Mouse (Mus musculus) forebrain, postnatal 0 days (tissue): Measurements from ENCODE around the gene Fyco1. TPM values are rescaled to one million over a fixed set of nuclear protein-coding genes. Genes with fewer than 3 reads are reported as not detected.

Source experiments
- ATAC-seq: fragments of 200-750 bp; cut with Nextera tagmentation; 2 replicates; pipeline ENCODE4 v1.8.0; 2017; ENCODE audit warnings: mild to moderate bottlenecking, moderate library complexity
- DNase-seq: peaks from one replicate; pipeline ENCODE4 v3.0.0-alpha.2; 2015
- H3K27ac ChIP-seq: fragments of 300-500 bp; sonication (generic); 2 replicates; pipeline ENCODE4 v1.5.1; 2014; ENCODE audit warnings: low read depth, mild to moderate bottlenecking, antibody characterized with exemption, low read length, moderate library complexity, mixed read lengths
- H3K27me3 ChIP-seq: fragments of 300-500 bp; sonication (generic); 2 replicates; pipeline ENCODE4 v1.6.1; 2014; ENCODE audit warnings: mild to moderate bottlenecking, low read length, mixed read lengths; ENCODE audit not compliant: insufficient read depth
- H3K36me3 ChIP-seq: fragments of 300-500 bp; sonication (generic); 2 replicates; pipeline ENCODE4 v1.6.1; 2014; ENCODE audit warnings: mild to moderate bottlenecking, moderate library complexity; ENCODE audit not compliant: insufficient read depth
- H3K4me1 ChIP-seq: fragments of 300-500 bp; sonication (generic); 2 replicates; pipeline ENCODE4 v1.6.1; 2014; ENCODE audit warnings: antibody characterized with exemption; ENCODE audit not compliant: insufficient read depth
- H3K4me2 ChIP-seq: fragments of 300-500 bp; sonication (generic); 2 replicates; pipeline ENCODE4 v1.6.1; 2014; ENCODE audit warnings: low read depth, mild to moderate bottlenecking, moderate library complexity
- H3K4me3 ChIP-seq: fragments of 300-500 bp; sonication (generic); 2 replicates; pipeline ENCODE4 v1.5.1; 2014; ENCODE audit warnings: low read depth, low read length, mixed read lengths
- H3K9ac ChIP-seq: fragments of 300-500 bp; sonication (generic); 2 replicates; pipeline ENCODE4 v1.6.1; 2014; ENCODE audit warnings: mild to moderate bottlenecking
- H3K9me3 ChIP-seq: fragments of 300-500 bp; sonication (generic); 2 replicates; pipeline ENCODE4 v1.6.1; 2016; ENCODE audit warnings: low read length
- CTCF ChIP-seq: sonication (generic); IDR thresholded peaks from 2 replicates; pipeline ENCODE4 v1.5.1; 2016; ENCODE audit warnings: antibody characterized with exemption, control low read depth, low read depth
- WGBS: fragments of 180-500 bp; shearing (Covaris S2); extraction: QIAGEN DNeasy Blood & Tissue Kit; methylation state at CpG from one replicate; pipeline ENCODE4 v1.1.7; 2014; 5-methylcytosine and 5-hydroxymethylcytosine counted together
- polyA plus RNA-seq: library from polyadenylated mRNA; unstranded; fragments of >200 nt; fragmentation: Nextera tagmentation; extraction: Ambion mirVana; gene quantifications from 2 replicates; pipeline ENCODE4 v1.2.1, GENCODE M21; 2015
- total RNA-seq: library from RNA; depleted of rRNA; stranded (reverse); fragments of >200 nt; gene quantifications from 2 replicates; pipeline ENCODE4 v1.2.3, GENCODE M21; 2014; rRNA removed

The Fyco1 gene
- 11.1 and 17.8 TPM in 2 replicates for total RNA-seq
- 2.7 and 7.6 TPM in 2 replicates for polyA plus RNA-seq

- Histone ChIP-seq H3K9ac (peak within 1 kb of the TSS; percentile 66), H3K4me2 (peak within 1 kb of the TSS; percentile 82), H3K4me1 (peaks cover 5% of the 10 kb centered on the region), H3K4me3 (peak within 1 kb of the TSS; percentile 75), H3K9me3 (no peaks in the 10 kb centered on the region), H3K36me3 (no peaks in the 10 kb centered on the region), H3K27me3 (no peaks in the 10 kb centered on the region), H3K27ac (peak within 1 kb of the TSS; percentile 84)
- peak; percentile 97 for DNase-seq
- 1% methylated on average over 47 of the region's 47 CpGs for WGBS
- ATAC-seq: peak; percentile 98
- no peak for TF ChIP-seq CTCF
Measured at GRCm38 (mm10) chr9:123851713-123852448, at the start of gene Fyco1. Gene Fyco1, minus strand, starts transcription at chr9:123851899.

GRCm38 (mm10) chr9:123872049-123872448 is 20.4 kb upstream of the Fyco1 start:
- 78% methylated on average over 4 of the region's 4 CpGs for WGBS
- no peak for TF ChIP-seq CTCF
- ATAC-seq: no peak

GRCm38 (mm10) chr9:123869167-123869784 is 17.6 kb upstream of the Fyco1 start:
- no peak for TF ChIP-seq CTCF
- ATAC-seq: no peak
- H3K4me3 ChIP-seq: no peak overlapping the region
- no peaks in the 10 kb centered on the region for H3K4me1 ChIP-seq
- H3K27me3 ChIP-seq: no peaks in the 10 kb centered on the region
- H3K9ac ChIP-seq: no peak overlapping the region
- 57% methylated on average over 3 of the region's 6 CpGs for WGBS
- H3K36me3 ChIP-seq: no peaks in the 10 kb centered on the region
- H3K4me2 ChIP-seq: no peak overlapping the region
- H3K27ac ChIP-seq: no peak overlapping the region
- H3K9me3 ChIP-seq: no peaks in the 10 kb centered on the region
- no peak for DNase-seq

More at GRCm38 (mm10) chr9:123872049-123872448, 20.4 kb upstream of the Fyco1 start:
- Histone ChIP-seq H3K9ac (no peak overlapping the region), H3K4me2 (no peak overlapping the region), H3K4me3 (no peak overlapping the region), H3K9me3 (no peaks in the 10 kb centered on the region), H3K27ac (no peak overlapping the region), H3K36me3 (no peaks in the 10 kb centered on the region), H3K4me1 (no peaks in the 10 kb centered on the region), H3K27me3 (no peaks in the 10 kb centered on the region)
- no peak for DNase-seq

- Histone ChIP-seq H3K4me2 (no peak overlapping the region), H3K9me3 (no peaks in the 10 kb centered on the region), H3K4me3 (no peak overlapping the region), H3K9ac (no peak overlapping the region), H3K27me3 (no peaks in the 10 kb centered on the region), H3K4me1 (no peaks in the 10 kb centered on the region), H3K27ac (no peak overlapping the region), H3K36me3 (no peaks in the 10 kb centered on the region)
- TF ChIP-seq CTCF: no peak
- 81% methylated on average over 1 of the region's 1 CpGs for WGBS
- ATAC-seq: no peak
- no peak for DNase-seq
Measured at GRCm38 (mm10) chr9:123863641-123864040, 11.9 kb upstream of the Fyco1 start.

DNA sequence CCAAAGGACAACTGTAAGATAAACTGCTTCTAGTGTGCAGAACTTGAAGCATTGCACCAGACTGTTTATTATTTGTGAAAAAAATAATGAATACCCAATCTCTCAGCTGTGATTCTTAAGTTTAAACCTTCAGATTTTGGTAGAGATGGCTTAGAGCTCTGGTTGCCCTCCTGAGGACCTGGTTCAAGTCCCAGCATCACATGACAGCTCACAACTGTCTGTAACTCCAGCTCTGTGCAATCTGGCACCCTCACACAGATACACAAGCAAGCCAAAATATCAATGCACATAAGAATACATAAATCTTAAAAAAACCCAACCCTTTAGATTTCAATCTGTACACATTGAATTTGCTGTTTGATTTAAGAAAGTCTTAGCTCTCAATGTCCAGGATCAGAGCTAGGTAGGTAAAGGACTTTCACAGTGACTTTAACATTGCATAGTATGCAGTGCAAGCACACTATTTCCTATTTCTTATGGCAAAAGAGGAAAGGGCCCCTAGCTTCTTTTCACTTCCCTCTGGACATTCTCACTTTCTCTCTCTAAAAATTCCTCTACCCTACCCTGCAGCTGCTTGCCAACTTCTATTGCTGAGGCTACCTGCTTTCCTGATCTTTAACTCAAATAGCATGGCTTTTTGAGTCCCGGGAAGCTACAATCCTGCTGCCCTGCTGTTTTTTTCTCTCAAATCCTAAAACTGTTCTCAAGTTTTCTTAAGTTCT is 11.4 kb upstream of the Fyco1 start:
- Histone ChIP-seq H3K4me2 (no peak overlapping the region), H3K27ac (no peak overlapping the region), H3K4me3 (no peak overlapping the region), H3K27me3 (no peaks in the 10 kb centered on the region), H3K4me1 (no peaks in the 10 kb centered on the region), H3K9ac (no peak overlapping the region), H3K9me3 (no peaks in the 10 kb centered on the region), H3K36me3 (no peaks in the 10 kb centered on the region)
- WGBS: 81% methylated on average over 1 of the region's 1 CpGs
- DNase-seq (no peak), ATAC-seq (no peak)
- no peak for TF ChIP-seq CTCF

- ATAC-seq: no peak
- Histone ChIP-seq H3K9me3 (no peaks in the 10 kb centered on the region), H3K9ac (no peak within 1 kb of the TSS), H3K36me3 (no peaks in the 10 kb centered on the region), H3K4me1 (no peaks in the 10 kb centered on the region), H3K27ac (no peak within 1 kb of the TSS), H3K4me3 (no peak within 1 kb of the TSS), H3K27me3 (no peaks in the 10 kb centered on the region), H3K4me2 (no peak within 1 kb of the TSS)
- no peak for TF ChIP-seq CTCF
- no peak for DNase-seq
- WGBS: 88% methylated on average over 9 of the region's 9 CpGs
Measured at GRCm38 (mm10) chr9:123861929-123862328, 10.2 kb upstream of the Fyco1 start, which contains the start of gene Xcr1. Gene Xcr1, minus strand, starts transcription at chr9:123862029.
